Mouse (Mus musculus): ENCODE measurements around the gene Rb1. TPM values are rescaled to one million over a fixed set of nuclear protein-coding genes. Genes with fewer than 3 reads are reported as not detected.
A peak's percentile ranks its signal among the peaks of the same experiment; 100 is the strongest.

The Rb1 gene
- polyA plus RNA-seq, 1 experiment from 2014 or later = 18.4 TPM

GRCm38 (mm10) chr14:73222316-73222970, 103.2 kb downstream of the Rb1 start:
- Histone ChIP-seq H3K36me3 (no peaks in the 10 kb centered on the region), H3K4me1 (replicated peaks) (no peaks in the 10 kb centered on the region; the same call in 1 of the 2 replicates), H3K4me3 (replicated peaks) (no peak overlapping the region), H3K4me2 (replicated peaks) (no peak overlapping the region), H3K27ac (0 out of 2 replicates have a peak overlapping the region, but pooled peaks have one; percentile 8), H3K9me3 (no peaks in the 10 kb centered on the region), H3K27me3 (replicated peaks) (no peaks in the 10 kb centered on the region), H3K9ac (no peak overlapping the region)
- no peak for ATAC-seq
- WGBS = 86% methylated on average over 9 of the region's 9 CpGs

GRCm38 (mm10) chr14:73217062-73217461, 108.6 kb downstream of the Rb1 start:
- Histone ChIP-seq H3K4me2 (replicated peaks) (no peak overlapping the region), H3K9me3 (no peaks in the 10 kb centered on the region), H3K9ac (no peak overlapping the region), H3K4me3 (replicated peaks) (no peak overlapping the region), H3K27ac (no peak overlapping the region), H3K27me3 (replicated peaks) (no peaks in the 10 kb centered on the region), H3K36me3 (no peaks in the 10 kb centered on the region), H3K4me1 (replicated peaks) (no peaks in the 10 kb centered on the region)
- 78% methylated on average over 1 of the region's 1 CpGs for WGBS
- no peak for ATAC-seq

GRCm38 (mm10) chr14:73211477-73211876, 114.1 kb downstream of the Rb1 start:
- no peaks in the 10 kb centered on the region for H3K4me1 ChIP-seq (replicated peaks)

GRCm38 (mm10) chr14:73210196-73210595, 115.4 kb downstream of the Rb1 start:
- H3K9me3 ChIP-seq = no peaks in the 10 kb centered on the region
- WGBS = 89% methylated on average over 8 of the region's 8 CpGs
- H3K27ac ChIP-seq = no peak overlapping the region

More at GRCm38 (mm10) chr14:73211477-73211876, 114.1 kb downstream of the Rb1 start:
- ATAC-seq = no peak
- Histone ChIP-seq H3K36me3 (no peaks in the 10 kb centered on the region), H3K4me2 (replicated peaks) (no peak overlapping the region), H3K9me3 (no peaks in the 10 kb centered on the region), H3K27me3 (replicated peaks) (no peaks in the 10 kb centered on the region), H3K4me3 (replicated peaks) (no peak overlapping the region), H3K9ac (no peak overlapping the region), H3K27ac (no peak overlapping the region)
- 89% methylated on average over 5 of the region's 5 CpGs for WGBS

GRCm38 (mm10) chr14:73209262-73209661, 116.4 kb downstream of the Rb1 start:
- Histone ChIP-seq H3K4me1 (replicated peaks) (no peaks in the 10 kb centered on the region), H3K9ac (no peak overlapping the region), H3K36me3 (no peaks in the 10 kb centered on the region), H3K27me3 (replicated peaks) (no peaks in the 10 kb centered on the region), H3K9me3 (no peaks in the 10 kb centered on the region), H3K27ac (no peak overlapping the region), H3K4me3 (replicated peaks) (no peak overlapping the region), H3K4me2 (replicated peaks) (no peak overlapping the region)
- no peak for ATAC-seq

More at GRCm38 (mm10) chr14:73210196-73210595, 115.4 kb downstream of the Rb1 start:
- H3K4me3 ChIP-seq (replicated peaks) = no peak overlapping the region
- no peak overlapping the region for H3K4me2 ChIP-seq (replicated peaks)
- no peak overlapping the region for H3K9ac ChIP-seq
- H3K4me1 ChIP-seq (replicated peaks) = no peaks in the 10 kb centered on the region
- H3K27me3 ChIP-seq (replicated peaks) = no peaks in the 10 kb centered on the region
- ATAC-seq = no peak
- no peaks in the 10 kb centered on the region for H3K36me3 ChIP-seq

GRCm38 (mm10) chr14:73204016-73204415, 121.6 kb downstream of the Rb1 start:
- WGBS = 71% methylated on average over 3 of the region's 3 CpGs
- Histone ChIP-seq H3K27me3 (replicated peaks) (no peaks in the 10 kb centered on the region), H3K9ac (no peak overlapping the region), H3K4me1 (replicated peaks) (no peaks in the 10 kb centered on the region), H3K4me2 (replicated peaks) (no peak overlapping the region), H3K9me3 (no peaks in the 10 kb centered on the region), H3K36me3 (no peaks in the 10 kb centered on the region), H3K4me3 (replicated peaks) (no peak overlapping the region), H3K27ac (no peak overlapping the region)
- no peak for ATAC-seq

- Histone ChIP-seq H3K27me3 (replicated peaks) (no peaks in the 10 kb centered on the region), H3K4me1 (replicated peaks) (no peaks in the 10 kb centered on the region), H3K4me2 (replicated peaks) (no peak overlapping the region), H3K36me3 (no peaks in the 10 kb centered on the region), H3K9me3 (no peaks in the 10 kb centered on the region), H3K27ac (no peak overlapping the region), H3K4me3 (replicated peaks) (no peak overlapping the region), H3K9ac (no peak overlapping the region)
- 32% methylated on average over 3 of the region's 3 CpGs for WGBS
- no peak for ATAC-seq
Measured at GRCm38 (mm10) chr14:73201447-73201846, 124.2 kb downstream of the Rb1 start.

- ATAC-seq = no peak
- Histone ChIP-seq H3K4me3 (replicated peaks) (no peak overlapping the region), H3K9me3 (no peaks in the 10 kb centered on the region), H3K4me2 (replicated peaks) (no peak overlapping the region), H3K27ac (no peak overlapping the region), H3K27me3 (replicated peaks) (no peaks in the 10 kb centered on the region), H3K36me3 (0 out of 2 replicates have a peak, but pooled peaks cover 3% of the 10 kb centered on the region), H3K9ac (no peak overlapping the region), H3K4me1 (replicated peaks) (no peaks in the 10 kb centered on the region)
- WGBS = 71% methylated on average over 5 of the region's 5 CpGs
Measured at GRCm38 (mm10) chr14:73199058-73199457, 126.6 kb downstream of the Rb1 start.

GRCm38 (mm10) chr14:73186875-73187274, 138.7 kb downstream of the Rb1 start:
- Histone ChIP-seq H3K27ac (no peak overlapping the region), H3K9ac (no peak overlapping the region), H3K4me2 (replicated peaks) (no peak overlapping the region), H3K9me3 (no peaks in the 10 kb centered on the region), H3K36me3 (peaks cover 9% of the 10 kb centered on the region), H3K4me3 (replicated peaks) (no peak overlapping the region), H3K27me3 (replicated peaks) (no peaks in the 10 kb centered on the region), H3K4me1 (replicated peaks) (no peaks in the 10 kb centered on the region)
- 85% methylated on average over 7 of the region's 7 CpGs for WGBS
- no peak for ATAC-seq

GRCm38 (mm10) chr14:73181144-73181543, 144.5 kb downstream of the Rb1 start:
- H3K4me3 ChIP-seq (replicated peaks) = no peak overlapping the region
- H3K9ac ChIP-seq = no peak overlapping the region
- no peaks in the 10 kb centered on the region for H3K9me3 ChIP-seq
- H3K36me3 ChIP-seq = peaks cover 24% of the 10 kb centered on the region
- no peak overlapping the region for H3K4me2 ChIP-seq (replicated peaks)
- H3K27me3 ChIP-seq (replicated peaks) = no peaks in the 10 kb centered on the region
- 59% methylated on average over 2 of the region's 2 CpGs for WGBS
- H3K4me1 ChIP-seq (replicated peaks) = no peaks in the 10 kb centered on the region
- no peak overlapping the region for H3K27ac ChIP-seq
- ATAC-seq = no peak

GRCm38 (mm10) chr14:73180671-73181070, 145.0 kb downstream of the Rb1 start:
- H3K9me3 ChIP-seq = no peaks in the 10 kb centered on the region
- no peak overlapping the region for H3K9ac ChIP-seq
- H3K4me2 ChIP-seq (replicated peaks) = no peak overlapping the region
- ATAC-seq = no peak
- WGBS = 60% methylated on average over 3 of the region's 3 CpGs
- H3K36me3 ChIP-seq = peaks cover 23% of the 10 kb centered on the region
- no peak overlapping the region for H3K27ac ChIP-seq
- no peak overlapping the region for H3K4me3 ChIP-seq (replicated peaks)
- no peaks in the 10 kb centered on the region for H3K4me1 ChIP-seq (replicated peaks)
- no peaks in the 10 kb centered on the region for H3K27me3 ChIP-seq (replicated peaks)

GRCm38 (mm10) chr14:73179221-73179681, 146.4 kb downstream of the Rb1 start:
- no peak overlapping the region for H3K9ac ChIP-seq
- H3K27ac ChIP-seq = 0 out of 2 replicates have a peak overlapping the region, but pooled peaks have one; percentile 3
- 78% methylated on average over 4 of the region's 4 CpGs for WGBS
- H3K9me3 ChIP-seq = no peaks in the 10 kb centered on the region
- H3K4me1 ChIP-seq (replicated peaks) = peaks cover 5% of the 10 kb centered on the region; the same call in 1 of the 2 replicates
- ATAC-seq = peak; percentile 43; the same call in 1 of the 2 replicates
- H3K36me3 ChIP-seq = peaks cover 23% of the 10 kb centered on the region
- no peak overlapping the region for H3K4me2 ChIP-seq (replicated peaks)
- no peak overlapping the region for H3K4me3 ChIP-seq (replicated peaks)
- H3K27me3 ChIP-seq (replicated peaks) = no peaks in the 10 kb centered on the region

- H3K4me3 ChIP-seq (replicated peaks) = no peak overlapping the region
- peaks cover 23% of the 10 kb centered on the region for H3K36me3 ChIP-seq
- no peaks in the 10 kb centered on the region for H3K9me3 ChIP-seq
- no peak overlapping the region for H3K27ac ChIP-seq
- no peaks in the 10 kb centered on the region for H3K27me3 ChIP-seq (replicated peaks)
- ATAC-seq = no peak
- no peak overlapping the region for H3K9ac ChIP-seq
- peaks cover 5% of the 10 kb centered on the region; the same call in 1 of the 2 replicates for H3K4me1 ChIP-seq (replicated peaks)
- 87% methylated on average over 11 of the region's 11 CpGs for WGBS
- no peak overlapping the region for H3K4me2 ChIP-seq (replicated peaks)
Measured at GRCm38 (mm10) chr14:73177961-73178360, 147.7 kb downstream of the Rb1 start.
